Mouse (Mus musculus): ENCODE measurements around the gene Dctn2. TPM values are rescaled to one million over a fixed set of nuclear protein-coding genes. Genes with fewer than 3 reads are reported as not detected.
A peak's percentile ranks its signal among the peaks of the same experiment; 100 is the strongest.

The Dctn2 gene
- polyA plus RNA-seq, 1 experiment from 2014 or later: 135 TPM

DNA sequence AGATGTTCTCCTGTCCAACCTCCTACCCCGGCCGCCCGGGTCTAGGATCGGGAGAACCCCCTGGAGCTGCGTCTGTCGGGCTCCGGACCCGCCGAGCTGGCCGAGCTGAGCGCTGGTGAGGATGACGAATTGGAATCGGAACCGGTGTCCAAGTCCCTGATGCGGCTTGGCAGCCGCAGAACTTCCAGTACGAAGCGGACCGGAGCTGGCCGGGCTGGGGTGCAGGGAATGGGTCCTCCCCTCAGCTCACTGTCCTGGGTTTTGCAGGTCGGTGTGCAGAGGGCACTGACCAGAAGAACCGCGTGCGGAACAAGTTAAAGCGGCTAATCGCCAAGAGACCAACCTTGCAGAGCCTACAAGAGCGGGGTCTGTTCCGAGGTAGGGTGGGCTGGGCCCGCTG is 60.7 kb downstream of the Dctn2 start:
- H3K4me2 ChIP-seq: peak overlapping the region; percentile 88
- H3K9ac ChIP-seq (ENCODE audit: low read depth, low read length): peak overlapping the region; percentile 50; the same call in 1 of the 2 replicates
- H3K4me3 ChIP-seq (ENCODE audit: low read depth, low read length): peak overlapping the region; percentile 52
- no peaks in the 10 kb centered on the region for H3K36me3 ChIP-seq (ENCODE audit: control insufficient read depth, insufficient read depth, low read length)
- H3K4me1 ChIP-seq (ENCODE audit: control insufficient read depth, insufficient read depth, low read length): peaks cover 11% of the 10 kb centered on the region
- 4% methylated on average over 29 of the region's 29 CpGs for WGBS (ENCODE audit: insufficient replicate concordance)
- H3K27me3 ChIP-seq (ENCODE audit: control insufficient read depth, insufficient read depth, low read length): peaks cover 85% of the 10 kb centered on the region
- no peaks in the 10 kb centered on the region for H3K9me3 ChIP-seq (replicated peaks; ENCODE audit: control insufficient read depth, low read length)
- no peak overlapping the region for H3K27ac ChIP-seq (ENCODE audit: low read depth, low read length)
- ATAC-seq (replicated peaks; ENCODE audit: insufficient number of reproducible peaks, low FRiP score, low TSS enrichment): no peak

- Histone ChIP-seq H3K36me3 (ENCODE audit: control insufficient read depth, insufficient read depth, low read length) (no peaks in the 10 kb centered on the region), H3K4me1 (ENCODE audit: control insufficient read depth, insufficient read depth, low read length) (peaks cover 11% of the 10 kb centered on the region), H3K4me2 (no peak overlapping the region; the same call in 1 of the 2 replicates), H3K4me3 (ENCODE audit: low read depth, low read length) (no peak overlapping the region), H3K9ac (ENCODE audit: low read depth, low read length) (no peak overlapping the region), H3K9me3 (replicated peaks; ENCODE audit: control insufficient read depth, low read length) (no peaks in the 10 kb centered on the region), H3K27me3 (ENCODE audit: control insufficient read depth, insufficient read depth, low read length) (peaks cover 84% of the 10 kb centered on the region), H3K27ac (ENCODE audit: low read depth, low read length) (no peak overlapping the region)
- no peak for ATAC-seq (replicated peaks; ENCODE audit: insufficient number of reproducible peaks, low FRiP score, low TSS enrichment)
- 42% methylated on average over 18 of the region's 18 CpGs for WGBS (ENCODE audit: insufficient replicate concordance)
Observed at GRCm38 (mm10) chr10:127327461-127328145, 61.4 kb downstream of the Dctn2 start.

DNA sequence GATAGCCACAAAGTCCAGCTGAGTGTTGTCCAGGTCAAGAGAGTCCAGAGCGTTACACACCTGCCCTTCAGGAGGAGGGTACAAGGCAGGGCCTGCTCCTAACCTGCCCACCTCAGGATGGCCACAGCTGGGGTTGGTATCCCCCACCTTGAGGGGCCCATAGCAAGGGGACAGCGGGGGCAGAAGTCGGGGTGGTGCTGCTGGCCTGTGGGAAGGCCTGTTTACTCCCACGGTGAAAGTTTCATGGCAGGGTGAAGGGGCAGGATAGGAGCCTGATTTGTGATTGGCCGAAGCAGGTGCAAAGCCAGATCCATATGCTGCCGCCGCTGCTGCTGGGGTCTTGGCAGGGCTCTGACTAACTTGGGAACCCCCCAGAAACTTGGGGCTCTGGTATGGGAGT is 64.0 kb downstream of the Dctn2 start:
- Histone ChIP-seq H3K36me3 (ENCODE audit: control insufficient read depth, insufficient read depth, low read length) (no peaks in the 10 kb centered on the region), H3K27ac (ENCODE audit: low read depth, low read length) (no peak overlapping the region), H3K9me3 (replicated peaks; ENCODE audit: control insufficient read depth, low read length) (no peaks in the 10 kb centered on the region), H3K9ac (ENCODE audit: low read depth, low read length) (no peak overlapping the region), H3K4me1 (ENCODE audit: control insufficient read depth, insufficient read depth, low read length) (peaks cover 11% of the 10 kb centered on the region), H3K4me3 (ENCODE audit: low read depth, low read length) (no peak overlapping the region), H3K27me3 (ENCODE audit: control insufficient read depth, insufficient read depth, low read length) (peaks cover 63% of the 10 kb centered on the region), H3K4me2 (no peak overlapping the region)
- ATAC-seq (replicated peaks; ENCODE audit: insufficient number of reproducible peaks, low FRiP score, low TSS enrichment): no peak
- WGBS (ENCODE audit: insufficient replicate concordance): 62% methylated on average over 7 of the region's 7 CpGs

Other genes starting within 250 kb of the Dctn2 start
- 91.1 and 97.1 TPM in 2 replicates for gene Tsfm, start 235.5 kb upstream of the Dctn2 start, polyA plus RNA-seq (2014; fragmentation: Nextera tagmentation; extraction: Ambion mirVana)
- gene Mettl1, start 225.0 kb upstream of the Dctn2 start, polyA plus RNA-seq (2014; fragmentation: Nextera tagmentation; extraction: Ambion mirVana): 36.1 and 43.3 TPM in 2 replicates
- gene Eef1akmt3, start 224.9 kb upstream of the Dctn2 start, polyA plus RNA-seq (2014; fragmentation: Nextera tagmentation; extraction: Ambion mirVana): 0.31 and 0.35 TPM in 2 replicates
- 0.11 and 0.13 TPM in 2 replicates for gene Cyp27b1, start 218.1 kb upstream of the Dctn2 start, polyA plus RNA-seq (2014; fragmentation: Nextera tagmentation; extraction: Ambion mirVana)
- gene March9, start 206.2 kb upstream of the Dctn2 start, polyA plus RNA-seq (2014; fragmentation: Nextera tagmentation; extraction: Ambion mirVana): 0.21 and 0.39 TPM in 2 replicates
- 1,419 and 1,452 TPM in 2 replicates for gene Cdk4, start 202.8 kb upstream of the Dctn2 start, polyA plus RNA-seq (2014; fragmentation: Nextera tagmentation; extraction: Ambion mirVana)
- gene Tspan31, start 196.1 kb upstream of the Dctn2 start, polyA plus RNA-seq (2014; fragmentation: Nextera tagmentation; extraction: Ambion mirVana): 106 and 115 TPM in 2 replicates
- gene Agap2, start 191.1 kb upstream of the Dctn2 start, polyA plus RNA-seq (2014; fragmentation: Nextera tagmentation; extraction: Ambion mirVana): 0.42 and 0.63 TPM in 2 replicates
- 21.3 and 30.3 TPM in 2 replicates for gene Os9, start 145.2 kb upstream of the Dctn2 start, polyA plus RNA-seq (2014; fragmentation: Nextera tagmentation; extraction: Ambion mirVana)
- gene B4galnt1, start 101.1 kb upstream of the Dctn2 start, polyA plus RNA-seq (2014; fragmentation: Nextera tagmentation; extraction: Ambion mirVana): 1.6 and 1.8 TPM in 2 replicates
- gene Slc26a10, start 85.7 kb upstream of the Dctn2 start, polyA plus RNA-seq (2014; fragmentation: Nextera tagmentation; extraction: Ambion mirVana): 8.4 and 11.8 TPM in 2 replicates
- gene Arhgef25, start 76.3 kb upstream of the Dctn2 start, polyA plus RNA-seq (2014; fragmentation: Nextera tagmentation; extraction: Ambion mirVana): 17.9 and 18.0 TPM in 2 replicates
- 82.3 and 83.0 TPM in 2 replicates for gene Dtx3, start 70.6 kb upstream of the Dctn2 start, polyA plus RNA-seq (2014; fragmentation: Nextera tagmentation; extraction: Ambion mirVana)
- 20.8 and 21.5 TPM in 2 replicates for gene Pip4k2c, start 54.8 kb upstream of the Dctn2 start, polyA plus RNA-seq (2014; fragmentation: Nextera tagmentation; extraction: Ambion mirVana)
- gene Kif5a, start 3.0 kb upstream of the Dctn2 start, polyA plus RNA-seq (2014; fragmentation: Nextera tagmentation; extraction: Ambion mirVana): 1.6 TPM in 2 replicates
- gene Mbd6, start 22.6 kb downstream of the Dctn2 start, polyA plus RNA-seq (2014; fragmentation: Nextera tagmentation; extraction: Ambion mirVana): 13.6 and 15.1 TPM in 2 replicates
- gene Mars, start 45.4 kb downstream of the Dctn2 start, polyA plus RNA-seq (2014; fragmentation: Nextera tagmentation; extraction: Ambion mirVana): 104 and 105 TPM in 2 replicates
- gene Arhgap9, start 55.6 kb downstream of the Dctn2 start, polyA plus RNA-seq (2014; fragmentation: Nextera tagmentation; extraction: Ambion mirVana): 1.7 TPM in 2 replicates
- 0.65 and 1.2 TPM in 2 replicates for gene Gli1, start 75.6 kb downstream of the Dctn2 start, polyA plus RNA-seq (2014; fragmentation: Nextera tagmentation; extraction: Ambion mirVana)
- 0.06 TPM in 1 of 2 replicates, not detected in the other for gene Inhbe, start 88.0 kb downstream of the Dctn2 start, polyA plus RNA-seq (2014; fragmentation: Nextera tagmentation; extraction: Ambion mirVana)
- gene Inhbc, start 104.1 kb downstream of the Dctn2 start, polyA plus RNA-seq (2014; fragmentation: Nextera tagmentation; extraction: Ambion mirVana): 0.19 TPM in 1 of 2 replicates, not detected in the other
- 27.7 and 30.3 TPM in 2 replicates for gene R3hdm2, start 114.0 kb downstream of the Dctn2 start, polyA plus RNA-seq (2014; fragmentation: Nextera tagmentation; extraction: Ambion mirVana)
- 0.24 and 0.30 TPM in 2 replicates for gene Stac3, start 235.3 kb downstream of the Dctn2 start, polyA plus RNA-seq (2014; fragmentation: Nextera tagmentation; extraction: Ambion mirVana)
- gene Ndufa4l2, start 248.6 kb downstream of the Dctn2 start, polyA plus RNA-seq (2014; fragmentation: Nextera tagmentation; extraction: Ambion mirVana): 10.1 and 13.9 TPM in 2 replicates

Data from heart, embryonic 11.5 days (tissue).